Mouse (Mus musculus) heart, adult 11 months (tissue): Measurements from ENCODE around the gene Tpsb2.

Experiments used
- DNase-seq: peaks from one replicate; pipeline ENCODE4 v3.0.0; 2022

Gene Tpsb2

GRCm38 (mm10) chr17:25408302-25408999, 42.3 kb downstream of the Tpsb2 start:
- DNase-seq: no peak

GRCm38 (mm10) chr17:25409621-25410020, 43.5 kb downstream of the Tpsb2 start:
- no peak for DNase-seq

GRCm38 (mm10) chr17:25410180-25410579, 44.1 kb downstream of the Tpsb2 start:
- DNase-seq: no peak

- DNase-seq: no peak
Observed at GRCm38 (mm10) chr17:25410786-25411185, 44.7 kb downstream of the Tpsb2 start.

- DNase-seq: no peak
Observed at GRCm38 (mm10) chr17:25411251-25411650, 45.1 kb downstream of the Tpsb2 start.

- DNase-seq: peak; percentile 96
Observed at GRCm38 (mm10) chr17:25414209-25414608, 48.1 kb downstream of the Tpsb2 start.

- DNase-seq: no peak
Observed at GRCm38 (mm10) chr17:25414917-25415316, 48.8 kb downstream of the Tpsb2 start.

- DNase-seq: no peak
Observed at GRCm38 (mm10) chr17:25415421-25415913, 49.4 kb downstream of the Tpsb2 start.

- DNase-seq: no peak
Observed at GRCm38 (mm10) chr17:25416219-25416618, 50.1 kb downstream of the Tpsb2 start.

- no peak for DNase-seq
Observed at GRCm38 (mm10) chr17:25417990-25418389, 51.9 kb downstream of the Tpsb2 start.
